Mouse (Mus musculus) regulatory T cell (primary cell): ENCODE measurements around the gene Lyplal1.

Source experiments
- in situ Hi-C: fragments of 300-600 bp; cut with MboI, MseI; formaldehyde crosslinking; loops from one replicate; pipeline ENCODE4 v1.15.1; 2025; ENCODE audit warnings: high pct_unique_total_duplicates

Gene Lyplal1

DNA sequence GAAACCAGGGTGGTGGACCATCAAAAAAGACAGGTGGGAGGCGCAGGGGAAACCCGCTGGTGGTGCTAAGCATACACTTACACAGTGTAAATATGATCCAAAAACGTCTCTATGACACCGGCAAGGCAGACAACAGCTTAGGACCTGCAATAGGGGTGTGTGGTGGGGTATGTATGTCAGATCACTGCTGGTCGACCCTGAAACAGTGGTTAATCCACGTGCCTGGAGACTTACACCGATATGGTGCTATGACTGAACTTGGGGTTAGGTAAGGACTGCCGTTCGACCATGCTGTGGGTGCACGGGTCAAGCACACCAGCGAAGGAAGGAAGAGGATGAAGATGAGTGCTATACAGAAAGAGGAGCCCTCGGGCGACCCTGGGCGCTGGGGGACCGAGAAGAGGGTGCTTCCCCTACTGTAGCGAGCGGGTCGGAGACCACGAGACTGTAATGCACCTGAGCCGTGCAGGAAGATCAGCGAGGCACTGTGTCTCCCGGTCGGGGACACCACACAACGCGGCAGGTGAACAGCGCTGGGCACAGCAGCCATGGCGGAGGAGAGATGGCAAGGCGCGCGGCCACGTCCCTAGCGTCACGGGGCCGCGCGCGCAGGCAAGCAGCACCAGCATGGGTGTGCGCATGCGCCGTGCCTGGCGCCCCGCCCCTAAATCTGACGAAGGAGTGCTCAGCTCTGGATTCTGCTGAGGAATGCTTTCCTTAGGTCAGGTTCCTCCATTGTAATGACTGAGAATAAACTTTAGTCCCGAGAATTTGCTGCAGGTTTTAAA, at the start of gene Lyplal1:
TSS of gene Lyplal1 (minus strand) at position 610 of the 788 bp plus-strand sequence.
- in situ Hi-C loops: no loop called here

DNA sequence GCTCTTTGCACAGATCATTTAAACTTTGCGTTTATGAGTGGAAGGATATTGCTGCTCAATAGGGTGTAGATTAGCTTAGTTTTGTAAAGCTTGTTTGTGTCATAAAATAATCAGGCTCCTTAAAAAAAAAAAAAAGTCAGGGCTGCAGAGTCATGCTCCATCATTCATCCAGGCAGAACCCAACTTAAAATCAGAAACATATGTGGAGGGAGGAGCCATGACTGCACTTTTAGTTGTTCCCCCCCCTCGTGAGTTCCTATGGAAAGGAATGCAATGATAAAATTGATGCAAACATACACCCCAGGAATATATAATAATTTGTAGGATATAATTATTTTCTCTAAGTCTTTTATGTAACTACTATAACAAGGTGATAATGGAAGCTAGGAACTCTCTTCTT, 46.5 kb upstream of the Lyplal1 start:
- in situ Hi-C loops: no loop called here

DNA sequence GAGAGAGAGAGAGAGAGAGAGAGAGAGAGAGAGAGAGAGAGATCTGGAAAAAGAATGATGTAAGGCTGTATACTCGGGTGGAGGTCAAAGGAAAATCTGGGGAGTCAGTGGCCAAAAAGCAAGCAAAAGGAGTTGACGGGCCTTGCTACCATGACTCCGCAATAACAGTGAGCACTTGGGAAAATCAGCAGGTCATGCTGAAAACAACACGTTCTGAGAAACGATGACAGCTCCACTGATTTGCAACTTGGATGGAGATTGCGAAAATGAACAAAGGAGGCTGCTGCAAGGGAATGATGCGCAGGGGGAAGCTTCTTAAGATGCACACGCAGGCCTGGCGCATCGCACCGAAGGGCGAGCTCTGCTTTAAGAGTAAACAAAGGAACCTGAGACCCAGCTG, 46.1 kb upstream of the Lyplal1 start:
- in situ Hi-C loops: no loop called here

DNA sequence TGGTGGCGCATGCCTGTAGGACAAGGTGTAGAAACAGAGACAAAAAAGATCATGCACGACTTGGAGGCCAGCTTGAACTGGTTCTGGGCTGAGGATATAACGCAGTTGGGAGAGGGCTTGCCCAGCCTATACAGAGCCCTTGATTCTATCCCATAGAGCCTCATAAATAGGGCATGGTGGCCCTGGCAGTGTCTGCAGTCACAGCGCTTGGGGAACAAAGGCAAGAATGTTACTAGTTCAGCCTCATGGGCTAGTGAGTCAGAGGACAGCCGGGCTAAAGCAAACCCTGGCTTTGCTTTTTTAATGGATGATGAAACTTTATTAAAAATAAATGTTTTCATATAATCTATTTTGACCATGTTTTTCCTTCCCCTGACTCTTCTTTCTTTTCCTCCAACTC, 33.3 kb upstream of the Lyplal1 start:
- in situ Hi-C loops: no loop called here

DNA sequence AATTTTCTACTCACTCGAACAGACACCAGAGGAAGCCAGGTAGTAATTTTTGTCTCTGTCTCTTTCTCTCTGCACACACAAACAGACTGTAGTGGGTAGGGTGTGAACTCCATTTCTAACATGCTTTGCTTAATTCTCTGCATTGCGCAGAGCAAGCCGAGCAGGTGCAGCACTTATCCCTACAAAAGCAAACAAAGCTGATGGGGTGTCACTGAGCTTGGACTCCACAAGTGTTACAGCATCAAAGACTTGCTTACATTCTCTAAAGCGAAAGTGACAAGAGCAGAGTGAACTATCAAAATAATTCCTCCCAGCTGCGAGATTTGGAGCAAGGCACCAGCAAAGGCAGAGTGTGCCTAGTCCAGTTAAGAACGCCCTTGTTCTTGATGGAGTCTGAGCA, 28.3 kb upstream of the Lyplal1 start:
- in situ Hi-C loops: no loop called here

DNA sequence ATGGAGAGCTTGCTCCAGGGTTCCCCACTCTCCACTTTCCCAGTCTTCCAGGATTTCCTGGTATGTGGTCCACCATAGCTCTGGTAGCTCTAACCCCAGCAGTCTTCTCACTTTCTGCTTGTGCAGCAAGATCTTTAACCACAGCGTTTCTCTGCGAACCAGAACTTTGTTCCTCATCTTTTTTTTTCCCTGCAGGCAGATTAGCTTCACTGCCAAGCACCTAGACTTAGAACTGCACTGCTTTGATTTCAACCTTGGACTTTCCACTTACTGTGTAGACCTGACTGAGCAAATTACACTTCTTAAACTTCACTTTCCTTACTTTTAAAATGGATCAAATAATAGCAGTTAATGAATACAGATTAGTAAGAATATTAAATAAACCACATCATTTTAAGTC, 23.1 kb upstream of the Lyplal1 start:
- in situ Hi-C loops: no loop called here

DNA sequence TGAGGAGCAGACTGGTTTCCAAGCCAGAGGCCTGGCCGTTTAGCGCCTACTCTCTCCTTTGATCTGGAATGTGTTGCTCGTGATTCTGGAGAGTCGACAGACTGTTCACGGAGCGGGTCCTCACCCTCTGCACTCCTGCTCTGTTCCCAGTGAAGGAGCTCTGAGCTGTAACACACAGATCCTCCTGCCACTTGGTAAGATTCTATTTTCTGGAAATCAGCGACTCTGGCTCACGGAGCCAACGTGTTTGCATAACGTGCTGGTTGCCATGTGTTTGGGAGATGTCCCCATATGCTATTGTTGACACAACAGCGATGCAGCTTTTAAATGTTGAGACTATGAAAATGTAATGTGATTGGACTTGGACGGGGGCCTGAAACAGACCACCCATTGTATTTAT, 20.8 kb upstream of the Lyplal1 start:
- in situ Hi-C loops: no loop called here

DNA sequence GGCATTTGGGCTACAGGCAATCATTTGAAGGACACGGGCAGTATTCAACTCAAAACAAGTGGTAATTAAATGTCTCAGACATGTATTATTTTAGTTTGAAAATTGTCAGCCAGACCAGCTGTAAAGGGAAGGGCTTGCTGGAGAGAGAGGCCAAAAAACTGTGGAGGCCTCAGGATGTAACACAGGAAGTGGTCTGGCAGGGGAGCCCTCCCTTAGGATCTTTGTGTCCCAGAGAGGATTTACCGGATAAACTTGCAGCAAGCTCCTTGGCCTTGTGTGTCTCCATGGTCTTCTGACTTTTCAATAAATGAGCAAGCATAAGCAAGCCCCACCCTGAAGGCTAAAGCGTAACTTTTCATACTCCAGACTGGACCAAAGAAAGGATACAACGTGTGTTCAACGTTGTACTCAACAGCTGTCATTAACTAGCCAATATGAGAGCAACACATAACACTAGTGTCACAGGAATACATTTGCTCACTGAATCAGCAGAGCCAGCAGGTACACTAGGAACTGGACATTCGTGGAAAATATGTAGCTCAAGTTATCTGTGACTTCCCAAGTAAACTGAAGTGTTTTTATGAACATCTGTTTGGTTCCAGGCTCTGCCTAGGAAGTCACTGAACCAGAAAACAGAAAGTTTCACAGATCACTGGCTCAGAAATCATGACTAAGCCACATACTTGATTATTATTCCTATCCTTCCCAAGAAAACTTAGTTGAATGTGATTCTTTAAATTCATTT, 19.7 kb upstream of the Lyplal1 start:
- in situ Hi-C loops: no loop called here

DNA sequence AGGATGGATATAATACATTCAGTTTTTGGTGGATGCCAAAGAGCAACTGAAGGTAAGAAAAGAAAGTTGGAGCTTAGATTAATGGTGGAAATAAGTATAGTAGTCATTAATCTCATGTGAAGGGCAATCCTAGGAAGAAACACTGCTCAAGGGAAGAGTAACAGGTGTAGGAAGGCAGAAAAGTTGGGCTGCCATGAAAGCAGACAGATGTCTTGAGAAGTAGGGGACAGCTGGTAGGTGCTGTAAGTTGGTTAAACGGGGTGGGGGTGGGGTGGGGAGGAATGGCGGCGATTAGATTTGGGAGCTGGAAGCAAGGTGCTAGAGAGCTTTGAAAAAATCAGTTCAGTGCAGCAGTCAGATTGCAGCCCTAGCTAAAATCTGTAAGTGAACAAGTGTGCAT, 14.4 kb upstream of the Lyplal1 start:
- in situ Hi-C loops: no loop called here

DNA sequence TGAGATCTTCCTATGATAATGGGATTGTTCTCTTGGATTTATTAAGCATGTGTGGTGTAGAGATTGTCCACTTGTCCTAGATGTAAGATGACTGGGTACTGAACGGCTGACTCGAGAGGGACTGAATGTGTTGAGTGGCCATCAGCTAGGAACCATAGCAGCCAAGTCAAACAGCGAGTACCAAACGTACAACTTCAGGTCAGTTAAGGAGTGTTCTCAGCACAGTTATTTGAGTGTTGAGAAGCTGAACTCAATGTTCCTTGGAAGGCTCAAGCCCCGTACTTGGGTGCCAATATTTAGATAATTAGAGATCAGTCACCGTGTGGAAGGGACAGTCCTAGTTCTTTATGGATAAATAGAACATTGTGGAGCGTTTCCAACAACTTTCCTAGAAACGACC, 11.8 kb upstream of the Lyplal1 start:
- in situ Hi-C loops: no loop called here

DNA sequence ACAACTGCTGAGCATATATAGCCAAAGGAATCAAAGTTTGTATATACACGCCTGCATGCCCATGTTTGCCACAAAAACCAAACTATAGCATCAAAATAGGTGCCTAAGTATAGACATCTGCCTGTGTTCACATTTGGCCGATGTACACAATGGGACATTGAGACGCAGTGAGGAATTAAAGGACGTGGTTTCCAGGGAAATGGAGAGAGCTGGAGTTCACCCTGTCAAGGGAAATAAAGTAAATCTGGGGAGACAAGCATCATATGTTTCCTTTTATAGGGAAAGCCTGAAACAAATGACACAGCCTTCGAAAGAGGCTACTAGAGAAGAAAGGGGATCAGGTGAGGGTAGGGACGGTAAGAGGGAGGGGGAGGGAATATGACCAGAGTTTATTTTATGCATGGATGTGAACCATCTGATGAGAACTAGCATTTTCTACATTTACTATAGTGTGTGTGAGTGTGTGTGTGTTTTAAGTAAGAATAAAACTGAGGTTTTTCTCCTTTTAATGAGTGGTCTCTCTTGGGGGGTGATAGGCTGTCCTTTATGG, 9.3 kb upstream of the Lyplal1 start:
- in situ Hi-C loops: no loop called here

DNA sequence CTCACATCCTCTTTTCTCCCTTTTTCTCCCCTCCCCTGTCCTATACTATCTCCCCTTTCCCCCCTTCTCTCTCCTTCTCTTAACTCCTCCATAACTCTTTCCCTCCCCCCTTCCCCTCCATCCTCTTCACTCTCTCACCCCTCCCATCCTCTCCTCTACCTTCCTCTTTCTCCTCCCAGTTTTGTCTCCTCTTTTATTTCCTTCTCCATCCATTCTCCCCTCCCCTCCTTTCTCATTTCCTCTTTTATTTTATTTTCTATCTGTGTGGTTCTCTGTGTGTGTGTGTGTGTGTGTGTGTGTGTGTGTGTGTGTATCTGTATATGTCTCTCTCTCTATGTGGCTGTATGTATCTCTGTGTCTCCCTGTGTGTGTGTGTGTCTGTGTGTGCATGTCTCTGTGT, 6.6 kb upstream of the Lyplal1 start:
- in situ Hi-C loops: no loop called here

DNA sequence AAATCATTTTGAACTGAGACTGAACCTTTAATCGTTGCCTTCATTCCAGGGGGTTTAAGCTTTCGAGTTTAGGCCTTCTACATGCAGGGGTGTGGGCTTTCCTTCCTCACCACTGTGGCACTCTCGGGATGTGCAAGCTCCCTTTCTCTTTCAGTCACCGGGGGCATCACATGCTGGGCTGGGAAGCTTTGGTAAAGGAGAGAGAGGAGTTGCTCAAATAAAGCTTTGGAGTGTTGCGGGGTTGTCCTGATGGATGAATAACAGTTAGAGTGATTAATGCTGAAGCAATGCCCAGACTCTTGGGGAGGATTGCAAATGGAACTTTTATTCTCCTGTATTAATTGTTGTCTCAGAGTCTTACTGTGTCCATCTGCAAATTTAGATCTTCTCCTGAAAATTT, 2.7 kb upstream of the Lyplal1 start:
- in situ Hi-C loops: no loop called here

DNA sequence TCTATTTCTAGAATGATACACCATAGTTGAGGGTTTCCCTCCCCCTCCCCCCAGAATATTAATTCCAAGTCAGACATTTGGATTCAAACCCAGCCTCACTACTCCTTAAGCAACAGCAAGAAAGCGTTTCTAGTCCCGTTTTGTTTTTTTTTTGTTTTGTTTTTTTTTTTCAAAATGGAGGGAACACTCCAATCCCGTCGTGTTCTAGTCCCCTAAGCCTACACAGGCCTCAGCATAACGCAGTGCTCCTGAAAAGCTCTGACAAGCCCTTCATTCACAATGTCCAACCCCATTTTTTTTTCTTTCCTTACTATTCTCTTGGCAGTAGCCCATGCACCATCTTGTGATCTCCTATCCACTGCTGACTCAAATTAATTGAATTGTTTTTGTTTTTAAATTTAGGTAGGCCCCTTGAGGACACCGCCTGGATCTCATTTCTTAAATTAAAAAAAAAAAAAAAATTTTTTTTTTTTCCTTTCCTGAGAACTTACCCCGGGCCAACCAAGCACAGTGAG, 967 bp downstream of the Lyplal1 start:
- in situ Hi-C loops: no loop called here

DNA sequence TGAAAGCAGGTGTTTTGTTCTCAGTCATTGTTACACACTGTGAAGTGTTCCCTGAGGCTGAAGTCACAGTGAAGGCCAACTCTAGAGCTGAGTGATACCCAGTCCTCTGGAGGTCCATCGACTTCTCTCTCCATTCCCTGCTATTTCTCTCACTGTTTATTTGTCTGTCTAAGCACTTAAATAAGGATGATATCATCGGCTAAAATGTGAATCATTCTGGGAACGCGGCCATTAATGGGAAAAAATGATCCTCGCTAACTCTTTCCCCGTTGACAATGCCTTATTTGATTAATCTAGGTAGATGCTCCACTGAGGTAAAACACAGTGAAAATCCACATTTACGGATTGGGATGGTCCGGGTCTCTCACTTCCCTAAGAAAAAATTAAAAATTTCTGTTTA, 14.8 kb downstream of the Lyplal1 start:
- in situ Hi-C loops: no loop called here

DNA sequence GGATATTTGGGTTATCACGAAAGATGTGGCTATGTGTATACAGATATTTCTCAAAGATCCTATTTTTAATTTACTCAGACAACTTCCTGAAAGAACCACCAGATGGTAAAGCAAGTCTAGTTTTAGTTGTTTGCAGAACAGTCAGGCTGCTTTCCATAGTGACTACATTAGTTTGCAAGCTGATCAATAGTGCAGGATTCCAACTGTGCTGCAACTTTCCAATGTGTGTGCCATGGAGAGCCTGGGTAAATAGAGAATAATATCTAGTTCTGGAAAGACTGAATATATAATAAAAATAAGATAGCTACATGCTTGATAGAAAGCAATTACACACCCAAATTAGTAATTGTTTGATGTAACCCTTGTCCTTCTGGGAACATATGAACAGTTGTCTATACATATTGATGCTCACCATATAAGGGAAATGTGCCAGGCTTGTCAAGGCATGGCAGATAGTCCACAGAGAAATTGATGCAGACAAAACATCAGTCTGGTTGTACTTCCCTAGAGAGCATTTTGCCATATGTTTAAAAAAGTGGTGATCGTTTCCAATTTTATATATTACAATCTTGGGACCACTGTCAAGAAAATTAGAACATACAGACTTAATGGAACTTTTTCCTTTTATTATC, 50.7 kb downstream of the Lyplal1 start:
- in situ Hi-C loops: no loop called here

DNA sequence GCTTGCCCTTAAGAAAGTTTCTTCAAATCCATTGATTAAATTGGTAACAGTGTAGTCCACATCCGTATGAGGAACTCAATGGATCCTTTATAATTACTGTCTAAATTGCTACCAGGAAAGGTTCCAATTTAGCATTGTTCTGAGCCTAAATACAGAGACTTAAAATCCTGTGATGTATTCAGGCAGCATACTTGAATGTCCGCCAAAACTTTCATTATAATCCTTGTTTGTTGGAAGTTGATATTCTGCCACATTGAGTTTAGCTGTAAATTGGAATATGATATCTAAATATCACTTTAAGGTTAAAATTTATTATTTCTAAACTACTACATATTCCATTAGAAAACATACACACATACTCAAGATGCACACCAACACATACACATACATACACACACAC, 57.1 kb downstream of the Lyplal1 start:
- in situ Hi-C loops: no loop called here

DNA sequence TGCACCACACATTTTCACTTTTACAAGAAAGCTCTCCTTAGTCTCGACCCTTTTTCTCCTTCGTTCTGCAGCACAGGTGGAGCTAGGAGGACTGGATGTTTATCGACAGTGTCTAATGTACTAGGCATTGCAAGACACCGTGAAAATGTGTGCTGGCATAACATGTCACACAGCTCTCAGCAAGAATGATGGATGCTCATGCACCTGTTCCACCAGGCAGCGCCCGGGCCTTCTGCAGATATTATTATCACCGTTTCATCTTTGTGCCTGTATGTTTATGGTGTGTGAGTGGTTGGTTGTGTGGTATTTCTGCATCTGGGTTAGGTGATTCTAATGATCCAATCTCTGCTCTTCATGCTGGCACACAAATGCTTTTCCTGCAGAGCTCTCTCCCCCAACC, 62.9 kb downstream of the Lyplal1 start:
- in situ Hi-C loops: no loop called here

DNA sequence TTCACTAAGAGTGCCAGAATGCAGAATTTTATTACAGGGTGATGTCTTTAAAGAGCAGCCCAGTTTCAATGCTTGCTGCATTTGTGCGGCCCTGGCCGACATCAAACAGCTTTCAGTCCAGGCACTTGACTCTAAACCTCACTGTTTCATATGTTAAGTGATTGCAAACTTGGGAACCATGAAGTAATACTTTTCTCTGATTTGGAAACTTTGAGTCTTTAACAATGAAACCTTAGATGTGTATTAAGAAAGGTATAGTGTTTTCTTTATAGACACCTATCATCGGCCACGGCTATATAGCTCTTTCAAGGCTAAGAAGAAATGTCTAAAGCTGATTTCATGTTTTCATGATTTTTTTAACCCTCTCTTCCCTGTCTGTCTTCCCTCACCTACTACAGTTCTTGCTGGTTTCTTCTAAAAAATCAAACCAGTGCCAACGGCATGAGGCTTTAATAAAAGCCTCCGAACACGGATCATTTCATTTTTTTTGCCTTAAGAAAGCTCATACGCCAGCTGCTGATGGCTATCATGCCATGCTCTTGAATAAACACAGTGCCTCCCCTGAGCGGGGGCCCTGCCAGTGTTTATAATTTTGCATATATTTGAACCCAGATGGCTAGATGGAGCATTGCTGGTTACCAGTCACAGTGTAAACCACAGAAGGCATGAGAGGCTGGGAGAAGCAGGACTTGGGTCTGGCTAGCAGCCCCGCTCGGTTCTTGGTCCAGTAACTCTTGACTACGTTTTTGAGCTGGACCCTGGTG, 63.6 kb downstream of the Lyplal1 start:
- in situ Hi-C loops: no loop called here

DNA sequence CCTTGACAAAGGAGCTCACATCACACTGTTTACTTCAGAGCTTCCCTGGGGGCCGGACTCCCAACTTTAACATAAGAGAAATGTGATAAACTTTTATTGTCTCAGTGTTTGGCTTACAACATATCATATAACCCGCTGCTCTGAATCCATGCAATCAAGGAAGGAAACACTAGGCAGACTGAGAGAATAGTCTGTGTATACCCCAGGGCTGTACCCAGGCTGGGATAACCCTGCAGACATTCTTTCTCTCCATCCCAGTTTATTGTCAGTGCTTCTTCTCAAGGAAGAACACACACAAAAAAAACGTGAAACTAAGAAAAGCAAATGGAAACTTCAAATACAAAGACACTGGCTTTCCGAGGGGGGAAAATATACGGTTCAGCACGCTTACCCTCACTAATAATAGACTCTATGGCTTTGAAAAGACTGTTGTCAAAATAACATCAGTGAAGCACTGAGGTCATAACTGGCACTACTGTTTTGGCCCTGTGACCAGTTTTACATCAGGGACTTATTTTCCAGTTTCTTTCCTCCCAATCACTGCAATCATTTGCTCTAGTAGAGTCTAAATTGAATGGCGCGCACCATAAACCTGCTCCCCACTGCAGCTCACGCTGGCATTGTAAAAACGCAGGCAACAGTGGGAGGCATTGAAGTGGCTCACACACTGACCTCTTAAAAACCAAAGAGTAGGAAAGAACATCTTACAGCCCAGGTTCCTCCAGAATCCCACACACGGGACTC, 73.2 kb downstream of the Lyplal1 start:
- in situ Hi-C loops: no loop called here

DNA sequence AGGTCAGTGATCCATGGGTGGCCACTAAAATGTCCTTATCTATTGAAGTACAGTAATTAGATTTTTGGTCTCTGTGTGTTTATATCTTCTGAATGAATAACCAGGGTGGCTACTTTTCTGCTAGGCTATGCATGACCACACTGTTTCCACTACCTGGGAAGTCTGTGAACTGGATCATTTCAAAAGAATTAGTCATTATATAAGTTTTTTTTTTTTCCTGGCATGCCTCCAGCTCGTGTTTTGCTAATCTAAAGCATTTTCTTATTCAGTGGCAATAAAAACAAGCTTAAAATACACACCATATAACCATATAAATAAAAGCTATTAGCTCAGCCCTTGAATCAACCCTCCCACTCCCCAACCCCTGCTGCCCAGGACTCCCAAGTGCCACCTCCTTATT, 75.3 kb downstream of the Lyplal1 start:
- in situ Hi-C loops: no loop called here
